ENCODE assay signal across 7 mouse cellular contexts in genomic region chr1:171250680-171251593, GRCm38 (mm10). TPM values are rescaled to one million over a fixed set of nuclear protein-coding genes. Genes with fewer than 3 reads are reported as not detected.
A peak's percentile ranks its signal among the peaks of the same experiment; 100 is the strongest.
DNase-seq lines count a peak whose midpoint lies in the region; ATAC-seq lines count a peak whose summit lies in the region.

TSS of gene Ndufs2 (minus strand) at chr1:171251388.

- peaks cover 67% of the 10 kb centered on the region for H3K4me1 ChIP-seq in embryonic facial prominence, embryonic 10.5 days
- peaks cover 37% of the 10 kb centered on the region for H3K4me1 ChIP-seq in midbrain, embryonic 11.5 days (ENCODE audit: control insufficient read depth, insufficient read depth, low read length)

- peak within 1 kb of the TSS; percentile 61 for H3K4me3 ChIP-seq in embryonic facial prominence, embryonic 10.5 days
- peak within 1 kb of the TSS; percentile 18 for H3K4me3 ChIP-seq in midbrain, embryonic 11.5 days (ENCODE audit: low read depth, low read length)

- DNase-seq in thymus, postnatal 0 days (ENCODE audit: low spot score), result no peak
- no peak for DNase-seq in thymus, postnatal 4 days
- peak; percentile 71 for DNase-seq in embryonic facial prominence, embryonic 10.5 days (ENCODE audit: low spot score)
- no peak for DNase-seq in heart, adult 8-10 months (ENCODE audit: low spot score)
- peak in 1 of 2 experiments; percentile 40 for DNase-seq in layer of hippocampus, postnatal 14 days (ENCODE audit: low spot score in 2 of 2)
- peak; percentile 90 for DNase-seq in midbrain, embryonic 11.5 days (ENCODE audit: low spot score, missing footprints)
- DNase-seq in ovary, adult 18-20 months (ENCODE audit: low spot score), result no peak

- no peaks in the 10 kb centered on the region for H3K27me3 ChIP-seq in embryonic facial prominence, embryonic 10.5 days (replicated peaks; ENCODE audit: low read depth, poor library complexity, severe bottlenecking)
- H3K27me3 ChIP-seq in midbrain, embryonic 11.5 days (ENCODE audit: control insufficient read depth, insufficient read depth, low read length), result no peaks in the 10 kb centered on the region

- H3K9me3 ChIP-seq in embryonic facial prominence, embryonic 10.5 days, result no peaks in the 10 kb centered on the region
- H3K9me3 ChIP-seq in midbrain, embryonic 11.5 days (ENCODE audit: control insufficient read depth, low read length), result no peaks in the 10 kb centered on the region

- peak within 1 kb of the TSS; percentile 51 for H3K9ac ChIP-seq in midbrain, embryonic 11.5 days (ENCODE audit: low read length)

- WGBS in embryonic facial prominence, embryonic 10.5 days, result 8% methylated on average over 26 of the region's 26 CpGs
- 9% methylated on average over 26 of the region's 26 CpGs for WGBS in midbrain, embryonic 11.5 days

- peaks cover 32% of the 10 kb centered on the region for H3K36me3 ChIP-seq in embryonic facial prominence, embryonic 10.5 days (replicated peaks)
- H3K36me3 ChIP-seq in midbrain, embryonic 11.5 days (ENCODE audit: control insufficient read depth, insufficient read depth, low read length), result no peaks in the 10 kb centered on the region

- peak within 1 kb of the TSS; percentile 88 for H3K27ac ChIP-seq in embryonic facial prominence, embryonic 10.5 days (replicated peaks)
- H3K27ac ChIP-seq in midbrain, embryonic 11.5 days (ENCODE audit: low read depth, low read length), result peak within 1 kb of the TSS; percentile 36; the same call in 1 of the 2 replicates

- H3K4me2 ChIP-seq in midbrain, embryonic 11.5 days, result peak within 1 kb of the TSS; percentile 47

- ATAC-seq in midbrain, embryonic 11.5 days (ENCODE audit: low FRiP score), result no peak

RNA-seq across cellular contexts. Expression of gene Ndufs2, which starts in this region (rescaled TPM):
- 215 and 218 TPM in 2 replicates for polyA plus RNA-seq in thymus, postnatal 0 days (2015; fragmentation: Nextera tagmentation; extraction: Ambion mirVana)
- polyA plus RNA-seq in embryonic facial prominence, embryonic 10.5 days (2016; fragmentation: Nextera tagmentation; extraction: Ambion mirVana), result 269 and 279 TPM in 2 replicates
- 1,000 to 10,000 TPM; 1,619 to 1,708 (median 1,672) TPM for total RNA-seq in heart, adult 8-10 months (2022)
- 100 to 1,000 TPM; 274 to 282 TPM for total RNA-seq in layer of hippocampus, postnatal 14 days (2021)
- polyA plus RNA-seq in midbrain, embryonic 11.5 days (2014; fragmentation: Nextera tagmentation; extraction: Ambion mirVana), result 232 and 274 TPM in 2 replicates

Comparison
In these comparisons a context has a peak if more than half of its experiments do, and no peak if none do; other contexts are left out.
1. RNA of gene Ndufs2 (total RNA-seq): 1,619 to 1,708 TPM in heart, adult 8-10 months; 274 to 282 TPM in layer of hippocampus, postnatal 14 days; every median in the first group is over 4 times any median in the second.
2. DNase-seq: peak in embryonic facial prominence, embryonic 10.5 days (single experiment) and midbrain, embryonic 11.5 days (single experiment); none in thymus, postnatal 0 days (single experiment), thymus, postnatal 4 days (single experiment), heart, adult 8-10 months (single experiment) and ovary, adult 18-20 months (single experiment).